Mouse (Mus musculus): Measurements from ENCODE around the gene Lingo4.

The Lingo4 gene

GRCm38 (mm10) chr3:94387391-94387790 is 10.9 kb upstream of the Lingo4 start:
- DNase-seq (ENCODE audit: low spot score) = no peak

GRCm38 (mm10) chr3:94388047-94388446 is 10.3 kb upstream of the Lingo4 start:
- no peak for DNase-seq (ENCODE audit: low spot score)

GRCm38 (mm10) chr3:94389420-94389819 is 8.9 kb upstream of the Lingo4 start:
- DNase-seq (ENCODE audit: low spot score) = no peak

- no peak for DNase-seq (ENCODE audit: low spot score)
Observed at GRCm38 (mm10) chr3:94391001-94391400, 7.3 kb upstream of the Lingo4 start.

GRCm38 (mm10) chr3:94392128-94392527 is 6.2 kb upstream of the Lingo4 start:
- DNase-seq (ENCODE audit: low spot score) = no peak

GRCm38 (mm10) chr3:94393049-94393448 is 5.3 kb upstream of the Lingo4 start:
- no peak for DNase-seq (ENCODE audit: low spot score)

GRCm38 (mm10) chr3:94396336-94396735 is 2.0 kb upstream of the Lingo4 start:
- DNase-seq (ENCODE audit: low spot score) = no peak

GRCm38 (mm10) chr3:94396851-94397250 is 1.5 kb upstream of the Lingo4 start:
- DNase-seq (ENCODE audit: low spot score) = no peak

- DNase-seq (ENCODE audit: low spot score) = peak; percentile 65
Observed at GRCm38 (mm10) chr3:94398943-94399481, 695 bp downstream of the Lingo4 start.

GRCm38 (mm10) chr3:94399663-94400310 is 1.5 kb downstream of the Lingo4 start:
- DNase-seq (ENCODE audit: low spot score) = peak; percentile 69

- no peak for DNase-seq (ENCODE audit: low spot score)
Observed at GRCm38 (mm10) chr3:94402451-94402850, 4.1 kb downstream of the Lingo4 start.

GRCm38 (mm10) chr3:94404366-94405054 is 6.2 kb downstream of the Lingo4 start:
- DNase-seq (ENCODE audit: low spot score) = peak; percentile 10

- DNase-seq (ENCODE audit: low spot score) = no peak
Observed at GRCm38 (mm10) chr3:94405561-94405960, 7.2 kb downstream of the Lingo4 start.

GRCm38 (mm10) chr3:94412530-94412929 is 14.2 kb downstream of the Lingo4 start:
- peak; percentile 11 for DNase-seq (ENCODE audit: low spot score)

GRCm38 (mm10) chr3:94413031-94413679 is 14.8 kb downstream of the Lingo4 start, which contains the start of gene Tdrkh:
Tdrkh (plus strand) TSS chr3:94413273.
- DNase-seq (ENCODE audit: low spot score) = peak; percentile 98

- DNase-seq (ENCODE audit: low spot score) = no peak
Observed at GRCm38 (mm10) chr3:94430980-94431379, 32.7 kb downstream of the Lingo4 start.

- no peak for DNase-seq (ENCODE audit: low spot score)
Observed at GRCm38 (mm10) chr3:94434305-94434704, 36.0 kb downstream of the Lingo4 start.

GRCm38 (mm10) chr3:94436420-94436819 is 38.1 kb downstream of the Lingo4 start:
- DNase-seq (ENCODE audit: low spot score) = no peak

- peak; percentile 48 for DNase-seq (ENCODE audit: low spot score)
Observed at GRCm38 (mm10) chr3:94441182-94441581, 42.9 kb downstream of the Lingo4 start.

- DNase-seq (ENCODE audit: low spot score) = peak; percentile 94
Observed at GRCm38 (mm10) chr3:94442951-94443596, 44.8 kb downstream of the Lingo4 start, which contains the start of gene Mrpl9. Mrpl9 (plus strand) TSS chr3:94443318.

- no peak for DNase-seq (ENCODE audit: low spot score)
Observed at GRCm38 (mm10) chr3:94443597-94443964, 45.3 kb downstream of the Lingo4 start, which contains the start of gene Oaz3. Oaz3 (minus strand) TSS chr3:94443915.

GRCm38 (mm10) chr3:94449377-94449776 is 51.1 kb downstream of the Lingo4 start:
- DNase-seq (ENCODE audit: low spot score) = no peak
